Mouse (Mus musculus): Measurements from ENCODE around the gene Pja2. TPM values are rescaled to one million over a fixed set of nuclear protein-coding genes. Genes with fewer than 3 reads are reported as not detected.

Gene Pja2
- polyA plus RNA-seq, 1 experiment from 2014 or later: 65.2 TPM

Small RNAs within 50 kb of the gene (microRNA-seq; reads per million reads assigned to microRNA genes)
- not detected for gene Gm24194
